Mouse (Mus musculus) thymus, adult 2 months (tissue): ENCODE measurements around the gene Prex1. TPM values are rescaled to one million over a fixed set of nuclear protein-coding genes. Genes with fewer than 3 reads are reported as not detected.

Source experiments
- DNase-seq: peaks from one replicate; pipeline ENCODE4 v3.0.0; 2021
- H3K27ac ChIP-seq: fragments of 200-500 bp; 2 replicates; pipeline ENCODE4 v1.5.1; 2012; ENCODE audit warnings: low read length, control low read depth; ENCODE audit not compliant: control insufficient read depth, insufficient read depth
- H3K27me3 ChIP-seq: fragments of 200-500 bp; 2 replicates; pipeline ENCODE4 v1.6.1; 2012; ENCODE audit warnings: mild to moderate bottlenecking, low read length, moderate library complexity, mixed read lengths; ENCODE audit not compliant: control insufficient read depth, insufficient read depth
- H3K36me3 ChIP-seq: fragments of 200-500 bp; 2 replicates; pipeline ENCODE4 v1.6.1; 2012; ENCODE audit warnings: mild to moderate bottlenecking, low read length, moderate library complexity; ENCODE audit not compliant: control insufficient read depth, insufficient read depth
- H3K4me1 ChIP-seq: fragments of 200-500 bp; replicated peaks from 2 replicates; pipeline ENCODE4 v1.6.1; 2012; ENCODE audit warnings: low read length; ENCODE audit not compliant: control insufficient read depth, insufficient read depth
- H3K4me3 ChIP-seq: fragments of 200-500 bp; 2 replicates; pipeline ENCODE4 v1.5.1; 2012; ENCODE audit warnings: mild to moderate bottlenecking, low read length, control low read depth, moderate library complexity; ENCODE audit not compliant: control insufficient read depth, insufficient read depth
- CTCF ChIP-seq: fragments of 200-500 bp; IDR thresholded peaks from 2 replicates; pipeline ENCODE4 v1.5.1; 2012; ENCODE audit warnings: mild to moderate bottlenecking, control low read depth, low read length, moderate library complexity, borderline replicate concordance; ENCODE audit not compliant: control insufficient read depth, poor library complexity, insufficient read depth; ENCODE audit errors: extremely low read depth
- POLR2A ChIP-seq: fragments of 200-500 bp; IDR thresholded peaks from 2 replicates; pipeline ENCODE4 v1.6.1; 2012; ENCODE audit warnings: mild to moderate bottlenecking, low read length, control low read depth, moderate library complexity; ENCODE audit not compliant: control insufficient read depth, poor library complexity, insufficient read depth; ENCODE audit errors: extremely low read depth
- WGBS: fragments of 180-500 bp; shearing (Covaris S2); methylation state at CpG from one replicate; pipeline ENCODE4 v1.1.7; 2018; 5-methylcytosine and 5-hydroxymethylcytosine counted together
- polyA plus RNA-seq: library from polyadenylated mRNA; depleted of rRNA; stranded (reverse); fragments of >200 nt; gene quantifications from 2 replicates; pipeline ENCODE4 v1.2.3, GENCODE M21; 2012

Gene Prex1
- polyA plus RNA-seq, 1 experiment, result 264 TPM

DNA sequence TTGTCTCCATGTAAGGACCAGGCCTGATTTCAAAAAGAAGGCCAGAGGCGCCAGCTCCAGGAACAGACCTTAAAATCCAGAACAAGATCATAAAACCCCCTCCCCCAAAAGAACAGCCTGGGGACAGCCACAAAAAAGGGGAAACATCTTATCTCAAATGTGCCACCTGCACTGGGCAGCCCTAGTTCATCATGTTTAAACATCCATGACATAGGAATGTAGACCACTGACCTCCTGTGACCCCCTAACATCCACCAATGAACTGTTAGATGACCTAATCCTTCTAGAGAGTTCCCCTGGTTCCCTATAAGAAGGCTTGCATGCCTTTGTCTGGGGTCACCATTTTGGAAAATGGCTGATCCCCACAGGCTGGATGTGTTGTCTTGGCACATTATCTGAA lies 173.4 kb downstream of the Prex1 start:
- no peak overlapping the region for H3K27ac ChIP-seq
- H3K36me3 ChIP-seq, result no peaks in the 10 kb centered on the region
- H3K4me3 ChIP-seq, result no peak overlapping the region
- no peaks in the 10 kb centered on the region for H3K27me3 ChIP-seq
- H3K4me1 ChIP-seq, result peaks cover 66% of the 10 kb centered on the region
- no peak for TF ChIP-seq CTCF
- TF ChIP-seq POLR2A, result no peak
- WGBS, result 63% methylated on average over 1 of the region's 1 CpGs
- DNase-seq, result no peak

DNA sequence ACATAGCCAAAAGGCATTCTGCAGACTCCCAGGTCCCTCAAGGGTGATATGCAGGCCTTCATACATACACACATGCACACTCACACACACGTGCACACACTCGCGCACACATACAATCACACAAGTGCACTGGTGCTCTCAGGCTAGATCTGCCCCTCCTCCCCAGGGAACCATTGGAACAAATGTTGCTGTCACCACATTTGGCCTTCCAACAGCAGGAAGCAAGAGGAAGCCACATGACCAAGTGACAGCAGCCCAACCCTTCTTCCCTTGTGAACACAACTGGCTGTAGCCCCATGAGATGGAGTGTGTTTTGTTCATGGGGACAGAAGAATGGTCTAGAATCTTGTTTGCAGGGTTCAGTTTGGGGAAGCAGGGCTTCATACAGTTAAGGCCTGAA lies 176.7 kb downstream of the Prex1 start:
- H3K27me3 ChIP-seq, result no peaks in the 10 kb centered on the region
- peaks cover 38% of the 10 kb centered on the region for H3K4me1 ChIP-seq
- TF ChIP-seq POLR2A (no peak), CTCF (no peak)
- WGBS, result 88% methylated on average over 3 of the region's 3 CpGs
- H3K36me3 ChIP-seq, result no peaks in the 10 kb centered on the region
- peak; percentile 23 for DNase-seq
- no peak overlapping the region for H3K27ac ChIP-seq
- no peak overlapping the region for H3K4me3 ChIP-seq

DNA sequence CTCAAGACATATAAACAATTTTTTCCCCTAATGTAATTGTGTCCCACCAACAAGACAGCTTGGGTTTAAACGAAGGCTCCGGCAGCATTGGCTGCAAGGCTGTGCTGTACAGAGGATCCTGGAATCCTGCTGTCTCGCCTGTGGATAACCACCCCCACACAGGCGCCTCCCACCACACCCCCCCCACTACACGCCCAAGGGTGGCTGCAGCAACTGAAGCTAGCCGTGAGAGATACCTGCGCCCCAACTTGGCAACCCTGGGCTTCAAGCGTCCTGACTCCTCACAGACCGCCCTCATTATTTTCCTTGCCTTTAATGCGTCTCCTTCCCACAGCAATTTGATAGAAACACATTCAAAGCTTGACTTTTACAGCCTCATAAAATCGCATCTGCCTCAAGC lies 178.1 kb downstream of the Prex1 start:
- Histone ChIP-seq H3K27me3 (no peaks in the 10 kb centered on the region), H3K4me3 (no peak overlapping the region), H3K27ac (no peak overlapping the region), H3K4me1 (peaks cover 27% of the 10 kb centered on the region), H3K36me3 (no peaks in the 10 kb centered on the region)
- 92% methylated on average over 11 of the region's 11 CpGs for WGBS
- no peak for DNase-seq
- TF ChIP-seq POLR2A (no peak), CTCF (no peak)

DNA sequence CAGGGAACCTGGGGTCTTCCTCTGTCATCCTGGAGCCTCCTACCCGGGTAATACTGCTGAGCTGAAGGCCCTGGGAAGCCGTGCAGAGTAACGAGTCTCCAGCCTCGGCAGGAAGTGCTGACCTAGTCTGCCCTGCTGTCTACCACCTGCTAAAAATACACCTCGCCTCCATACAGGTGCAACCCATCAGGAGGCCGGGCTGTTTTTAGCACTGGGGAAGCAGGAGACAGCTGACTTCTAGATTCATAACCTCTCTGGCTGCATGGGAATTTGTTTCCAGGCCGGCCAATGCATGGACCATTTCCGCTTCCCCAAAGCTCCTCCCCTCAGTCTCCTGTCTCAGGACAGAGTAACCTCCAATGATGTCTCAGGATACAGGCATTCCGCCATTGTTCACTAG lies 187.4 kb downstream of the Prex1 start:
- Histone ChIP-seq H3K27me3 (no peaks in the 10 kb centered on the region), H3K4me1 (peaks cover 28% of the 10 kb centered on the region), H3K4me3 (no peak overlapping the region), H3K27ac (no peak overlapping the region), H3K36me3 (no peaks in the 10 kb centered on the region)
- 41% methylated on average over 9 of the region's 9 CpGs for WGBS
- DNase-seq, result no peak
- TF ChIP-seq CTCF (no peak), POLR2A (no peak)

DNA sequence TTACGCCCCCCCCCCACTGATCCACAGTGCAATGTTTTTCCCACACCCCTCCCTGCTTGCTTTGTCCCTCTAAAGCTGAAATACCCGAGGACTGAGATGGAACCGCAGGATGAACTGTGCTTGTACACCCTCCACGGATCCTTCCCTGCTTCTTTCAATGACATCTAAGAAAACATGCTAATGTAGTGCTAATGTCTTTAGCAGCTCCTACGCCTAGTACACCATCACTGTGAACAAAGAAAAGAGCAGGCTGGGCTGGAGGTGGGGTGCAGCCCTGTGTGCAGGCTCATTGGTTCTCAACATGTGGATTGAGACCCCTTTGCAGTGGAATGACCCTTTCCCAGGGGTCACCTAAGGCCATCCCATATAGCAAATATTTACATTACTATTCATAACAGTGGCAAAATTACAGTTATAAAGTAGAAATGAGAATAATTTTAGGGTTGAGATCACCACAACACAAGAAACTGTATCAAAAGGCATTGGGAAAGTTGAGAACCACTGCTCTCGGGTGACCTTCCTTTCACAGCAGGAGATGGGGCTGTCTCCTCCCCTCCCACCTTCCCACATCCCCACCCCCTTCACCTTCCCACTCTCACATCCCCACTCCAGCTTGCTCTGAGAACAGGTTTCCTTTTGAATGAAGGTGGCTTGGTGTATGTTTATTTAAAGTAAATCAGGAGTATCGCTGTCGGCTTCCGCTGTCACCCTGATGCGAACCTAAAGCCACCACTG lies 190.3 kb downstream of the Prex1 start:
- peaks cover 28% of the 10 kb centered on the region for H3K4me1 ChIP-seq
- H3K27me3 ChIP-seq, result no peaks in the 10 kb centered on the region
- 90% methylated on average over 10 of the region's 10 CpGs for WGBS
- H3K36me3 ChIP-seq, result no peaks in the 10 kb centered on the region
- H3K27ac ChIP-seq, result no peak overlapping the region
- TF ChIP-seq POLR2A (no peak), CTCF (no peak)
- no peak for DNase-seq
- no peak overlapping the region for H3K4me3 ChIP-seq

DNA sequence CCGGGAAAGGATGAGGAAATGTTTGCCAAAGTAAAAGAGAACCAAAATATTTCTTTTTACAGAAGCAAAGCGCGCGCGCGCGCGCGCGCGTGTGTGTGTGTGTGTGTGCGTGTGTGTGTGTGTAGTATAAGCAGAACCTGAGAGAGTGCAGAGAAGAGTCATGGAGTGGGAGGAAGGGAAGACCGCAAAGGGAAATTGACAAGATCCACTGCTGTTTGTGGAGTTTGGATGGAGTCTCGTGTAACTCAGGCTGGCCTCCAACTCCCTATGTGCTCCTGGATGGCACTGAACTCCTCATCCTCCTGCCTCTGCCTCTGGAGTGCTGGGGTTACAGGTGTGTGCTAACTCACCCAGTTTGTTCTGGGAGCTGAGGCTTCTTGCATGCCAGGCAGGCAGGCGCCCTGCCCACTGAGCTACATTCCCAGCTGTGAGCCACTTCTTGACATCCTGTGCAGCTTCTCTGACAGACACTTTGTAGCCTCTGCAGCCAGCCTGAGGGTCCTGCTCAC lies 191.0 kb downstream of the Prex1 start:
- TF ChIP-seq CTCF (no peak), POLR2A (no peak)
- DNase-seq, result no peak
- H3K27ac ChIP-seq, result no peak overlapping the region
- H3K36me3 ChIP-seq, result no peaks in the 10 kb centered on the region
- no peak overlapping the region for H3K4me3 ChIP-seq
- WGBS, result 83% methylated on average over 15 of the region's 15 CpGs
- H3K27me3 ChIP-seq, result no peaks in the 10 kb centered on the region
- peaks cover 28% of the 10 kb centered on the region for H3K4me1 ChIP-seq

DNA sequence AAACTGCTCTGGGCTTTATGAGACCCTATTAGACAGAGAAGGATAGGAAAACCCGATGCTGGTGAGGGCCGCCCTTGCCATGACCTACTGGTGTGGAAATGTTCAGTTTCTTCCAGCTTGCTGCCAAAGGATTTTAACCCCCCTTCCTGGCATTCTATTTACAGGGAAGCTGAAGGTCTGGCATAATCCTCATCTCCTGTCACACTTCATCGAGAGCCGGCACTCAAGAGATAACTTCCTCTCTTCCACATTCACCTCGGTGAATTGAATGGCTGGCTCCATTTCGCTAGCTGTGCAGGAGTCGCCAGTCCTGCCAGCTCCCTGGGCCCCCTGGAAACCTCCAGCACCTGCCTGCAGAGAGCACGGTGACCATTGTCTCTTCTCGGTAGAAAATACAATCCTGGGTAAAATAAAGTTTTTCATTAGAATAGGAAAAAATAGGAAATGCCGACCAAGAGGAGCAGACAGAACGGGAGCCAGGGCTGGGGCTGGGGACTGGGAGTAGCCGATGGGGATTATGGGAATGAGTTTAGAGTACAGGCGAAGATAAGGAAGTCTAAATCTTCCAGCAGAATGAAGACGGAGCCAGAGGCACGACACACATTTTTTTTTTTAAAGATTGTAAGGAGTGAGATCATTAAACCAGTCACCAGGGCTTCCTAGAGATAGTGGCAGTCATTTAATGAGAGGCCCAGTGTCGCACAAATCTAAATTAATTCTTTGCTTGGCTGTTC lies 191.6 kb downstream of the Prex1 start:
- DNase-seq, result no peak
- no peak for TF ChIP-seq CTCF
- TF ChIP-seq POLR2A, result no peak
- Histone ChIP-seq H3K27me3 (no peaks in the 10 kb centered on the region), H3K27ac (no peak overlapping the region), H3K36me3 (no peaks in the 10 kb centered on the region), H3K4me3 (no peak overlapping the region), H3K4me1 (peaks cover 31% of the 10 kb centered on the region)
- 77% methylated on average over 16 of the region's 16 CpGs for WGBS
